Mouse (Mus musculus) retina, embryonic 14.5 days (tissue): Measurements from ENCODE around the gene Map2k5.

ENCODE experiments used
- DNase-seq: peaks from one replicate; pipeline ENCODE4 v3.0.0-alpha.2; 2015; ENCODE audit warnings: low spot score

Map2k5 gene

GRCm38 (mm10) chr9:63145249-63146125 is 232.2 kb downstream of the Map2k5 start:
- DNase-seq = peak; percentile 37

DNA sequence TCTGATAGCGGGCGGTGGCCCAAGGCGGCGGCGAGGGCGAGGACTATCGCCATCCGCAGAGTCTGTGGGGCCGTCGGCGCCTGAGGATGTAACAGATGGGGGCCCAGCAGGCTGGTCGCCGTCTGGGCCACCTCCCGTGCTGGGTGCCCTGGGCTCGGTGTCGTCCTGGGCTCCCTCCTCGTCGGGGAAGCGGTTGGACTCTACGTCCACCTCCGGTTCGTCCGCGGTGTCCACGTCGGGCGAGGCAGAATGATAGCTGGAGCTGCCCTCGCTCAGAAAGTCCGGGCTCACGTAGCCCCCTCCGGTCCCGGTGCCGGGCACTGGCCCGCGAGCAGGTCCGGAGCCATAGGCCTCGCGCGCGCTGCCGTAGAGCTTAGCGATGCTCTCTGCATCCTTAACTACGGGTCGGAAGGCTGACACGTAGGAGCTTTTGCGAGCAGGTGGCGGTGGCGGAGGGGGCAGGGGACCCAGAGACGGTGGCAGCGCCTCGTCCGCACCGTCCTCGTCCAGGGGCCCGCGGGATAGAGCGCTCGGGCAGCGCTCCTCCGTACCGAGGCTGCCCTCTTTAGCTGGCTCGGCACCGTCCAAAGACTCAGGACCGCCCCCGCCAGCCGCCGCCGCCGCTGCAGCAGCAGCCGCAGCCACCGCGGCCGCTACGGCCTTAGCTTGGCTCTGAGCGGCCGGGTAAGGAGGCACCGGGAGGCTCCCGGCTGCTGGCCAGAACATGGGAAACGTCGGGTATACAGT is 233.0 kb downstream of the Map2k5 start:
- DNase-seq = peak; percentile 50

DNA sequence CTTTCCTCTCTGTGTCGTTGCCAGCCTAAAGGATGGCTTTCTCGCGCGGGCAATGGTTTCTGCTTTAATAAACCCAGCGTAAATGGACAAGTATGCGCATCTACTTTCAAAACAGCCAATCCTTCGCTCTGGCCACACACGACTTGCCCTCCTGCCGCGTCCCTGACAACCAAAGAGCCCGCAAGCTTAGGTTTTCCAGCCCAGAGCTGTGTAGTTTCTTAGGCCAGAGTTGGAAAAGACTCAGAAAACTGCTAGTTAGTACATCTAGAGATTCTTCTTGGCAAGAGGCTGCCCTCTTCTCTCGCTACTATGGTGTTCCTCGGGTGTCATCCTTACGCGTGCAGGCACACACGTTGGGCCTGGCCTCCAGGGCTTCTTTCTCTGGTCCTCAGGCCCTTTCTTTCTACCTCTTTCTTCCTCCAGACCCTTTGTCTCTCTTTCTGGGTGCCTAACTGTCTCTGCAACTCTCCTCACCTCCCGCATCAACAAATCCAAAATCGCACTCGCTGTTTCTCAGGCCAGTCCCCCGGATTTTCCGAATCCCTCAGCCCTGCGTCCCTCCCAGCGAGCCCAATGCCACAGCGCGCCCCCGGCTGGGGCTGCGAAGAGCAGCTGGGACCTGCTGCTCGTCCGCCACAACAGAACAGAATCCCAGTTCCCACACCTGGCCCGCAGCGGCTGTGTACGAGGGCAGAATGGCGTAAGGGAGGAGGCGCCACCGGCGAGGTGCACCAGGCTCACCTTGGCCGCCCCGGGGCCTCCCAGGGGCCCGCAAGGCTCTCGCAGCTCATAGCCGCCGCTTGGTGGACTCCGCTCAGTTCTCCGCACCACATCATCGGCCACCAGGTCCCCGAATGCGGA is 233.8 kb downstream of the Map2k5 start:
- DNase-seq = no peak

DNA sequence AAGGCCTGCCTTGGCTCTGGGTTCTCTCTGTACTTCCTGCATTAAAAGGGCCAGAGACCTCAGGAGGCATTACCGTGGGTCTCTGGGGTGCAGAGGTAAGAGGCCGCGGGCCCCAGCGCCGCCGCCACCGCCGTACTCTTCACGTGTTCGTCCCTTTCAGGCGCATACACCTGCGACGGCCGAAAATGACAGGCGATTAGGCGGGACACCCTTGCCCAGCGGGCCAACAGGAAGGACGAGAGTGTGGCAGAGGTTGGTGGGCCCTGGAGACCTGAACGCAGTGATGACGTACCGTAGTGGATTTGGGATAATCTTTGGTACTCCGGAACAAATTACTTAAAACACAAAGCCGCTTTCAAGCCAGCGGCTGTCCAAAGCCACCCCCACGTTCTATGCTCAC is 234.5 kb downstream of the Map2k5 start:
- DNase-seq = no peak

- DNase-seq = no peak
These were observed 235.2 kb downstream of the Map2k5 start for GRCm38 (mm10) chr9:63142335-63143036.

- DNase-seq = no peak
These were observed 235.9 kb downstream of the Map2k5 start for GRCm38 (mm10) chr9:63141641-63142334.

GRCm38 (mm10) chr9:63140211-63140610 is 237.5 kb downstream of the Map2k5 start:
- DNase-seq = no peak

DNA sequence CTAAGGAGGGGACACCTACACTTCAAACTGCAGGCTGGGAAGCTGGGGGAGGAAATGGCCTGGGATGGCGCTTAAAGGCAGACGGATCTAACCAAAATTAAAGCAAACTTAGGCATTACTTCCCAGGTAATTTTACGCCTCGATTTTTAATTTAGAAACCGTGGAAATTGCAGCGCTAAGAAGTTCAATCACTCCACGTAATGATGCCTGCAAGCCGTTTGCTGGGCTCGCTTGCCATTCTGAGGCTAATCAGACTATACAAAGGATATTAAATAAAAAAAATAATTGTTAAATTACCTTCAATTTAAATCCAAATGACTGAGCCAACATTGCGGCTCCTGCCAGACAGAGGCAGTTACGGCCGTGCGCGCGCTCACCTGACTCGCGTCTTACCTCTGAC is 238.0 kb downstream of the Map2k5 start:
- DNase-seq = no peak

DNA sequence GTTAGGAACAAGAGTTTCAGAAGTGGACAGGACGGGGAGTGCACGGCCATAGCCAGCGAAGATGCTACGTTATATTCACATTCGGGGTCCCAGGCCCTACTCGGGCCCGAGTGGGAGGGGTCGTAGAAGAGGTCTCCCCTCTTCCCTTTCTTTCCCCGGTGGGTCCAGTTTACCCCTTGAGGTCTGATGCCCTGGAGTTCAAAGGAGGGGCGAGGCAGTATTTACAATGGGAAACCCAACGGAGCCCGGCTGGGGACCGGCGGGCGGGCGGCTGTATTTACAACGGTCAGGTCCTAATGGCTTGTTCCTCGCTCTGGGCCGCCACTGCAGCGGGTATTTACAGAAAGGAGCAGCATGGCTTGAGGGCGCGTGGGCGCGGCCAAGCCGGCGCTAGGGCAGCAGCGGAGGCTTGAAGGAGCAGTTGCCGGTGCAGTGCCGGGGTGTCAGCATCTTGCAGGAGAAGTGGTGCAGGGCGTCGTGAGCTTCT is 239.2 kb downstream of the Map2k5 start:
- peak; percentile 57 for DNase-seq

- DNase-seq = no peak
These were observed 240.1 kb downstream of the Map2k5 start for GRCm38 (mm10) chr9:63137615-63137915.

DNA sequence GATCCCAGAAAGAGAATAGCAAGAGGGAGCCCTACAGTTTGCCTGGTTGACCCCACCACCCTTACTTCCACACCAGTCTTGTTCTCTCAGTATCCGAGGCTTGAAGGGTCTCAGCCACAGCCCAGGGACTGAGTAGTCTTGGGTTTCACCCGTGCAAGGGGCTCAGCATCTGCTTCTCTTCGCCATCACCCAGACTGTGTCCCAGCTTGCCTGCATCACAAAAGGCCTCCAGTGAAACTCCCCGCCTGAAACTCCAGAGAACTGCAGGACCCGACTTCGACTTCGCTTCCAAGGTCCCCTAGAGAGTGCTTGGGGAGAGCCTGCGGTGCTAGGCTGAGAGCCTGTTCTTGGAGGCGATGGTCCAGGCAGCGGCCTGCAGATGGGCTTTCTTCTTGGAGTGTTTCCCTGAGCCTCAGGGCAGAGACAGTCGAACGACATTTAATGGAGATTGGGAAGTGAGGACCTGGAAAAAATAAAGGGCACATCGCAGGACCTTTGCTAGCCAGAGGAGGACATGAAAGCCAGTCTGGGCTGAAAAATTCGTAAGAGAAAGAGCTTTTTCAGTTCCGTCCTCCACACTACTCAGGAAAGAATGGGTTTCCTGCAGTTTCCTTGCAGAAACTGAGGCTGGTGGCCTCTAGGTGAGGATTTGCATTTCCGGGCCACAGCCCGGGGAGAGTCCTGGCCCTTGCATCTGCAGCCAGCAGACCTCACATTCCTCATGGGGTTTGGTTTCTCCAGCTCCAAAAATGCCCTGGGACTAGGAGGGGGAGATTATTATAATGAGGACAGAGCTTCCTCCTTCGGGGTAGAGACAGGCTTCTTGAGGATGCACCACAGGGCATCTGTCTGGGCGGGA is 240.7 kb downstream of the Map2k5 start:
- no peak for DNase-seq

- no peak for DNase-seq
These were observed 241.5 kb downstream of the Map2k5 start for GRCm38 (mm10) chr9:63136241-63136640.

- peak; percentile 81 for DNase-seq
These were observed 241.9 kb downstream of the Map2k5 start for GRCm38 (mm10) chr9:63135801-63136200.

GRCm38 (mm10) chr9:63135356-63135755 is 242.3 kb downstream of the Map2k5 start:
- no peak for DNase-seq

GRCm38 (mm10) chr9:63133659-63134058 is 244.0 kb downstream of the Map2k5 start:
- no peak for DNase-seq

- DNase-seq = peak; percentile 96
These were observed 244.8 kb downstream of the Map2k5 start for GRCm38 (mm10) chr9:63132673-63133601.

- DNase-seq = peak; percentile 56
These were observed 245.6 kb downstream of the Map2k5 start for GRCm38 (mm10) chr9:63131957-63132602.

GRCm38 (mm10) chr9:63129641-63130041 is 248.1 kb downstream of the Map2k5 start:
- no peak for DNase-seq
